Mouse (Mus musculus) E14TG2a.4 (cell line): ENCODE results near the gene Cilp2.

Experiments used
- CTCF ChIP-seq: conservative IDR thresholded peaks from 2 replicates; pipeline ENCODE4 v1.5.1; 2014; ENCODE audit warnings: low read length
- NANOG ChIP-seq: IDR thresholded peaks from 2 replicates; pipeline ENCODE4 v1.6.1; 2014; ENCODE audit warnings: borderline replicate concordance, low read length, mixed read lengths

DNA sequence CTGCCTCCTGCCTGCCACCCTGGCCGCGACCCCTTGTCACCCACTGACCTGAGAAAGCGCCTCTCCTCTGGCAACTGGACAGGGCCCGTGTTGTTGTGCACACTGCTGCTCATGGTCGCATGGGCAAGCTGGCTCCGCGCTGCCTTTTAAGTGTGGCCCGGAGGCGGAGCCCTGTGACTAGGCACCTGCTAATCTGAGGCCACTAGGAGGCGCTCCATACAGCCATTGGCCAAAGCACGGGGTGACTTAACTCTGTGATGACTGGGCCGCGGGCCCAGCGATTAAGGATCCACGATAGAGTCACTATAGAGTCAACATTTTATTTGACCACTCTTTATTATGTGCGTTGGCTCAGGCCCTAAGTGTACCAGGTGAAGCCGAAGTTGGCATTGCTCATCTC lies 6.4 kb upstream of the Cilp2 start:
- TF ChIP-seq CTCF (peak; percentile 80), NANOG (no peak)
